Comparison of ENCODE assay signal across 8 mouse cellular contexts in the genomic region with DNA sequence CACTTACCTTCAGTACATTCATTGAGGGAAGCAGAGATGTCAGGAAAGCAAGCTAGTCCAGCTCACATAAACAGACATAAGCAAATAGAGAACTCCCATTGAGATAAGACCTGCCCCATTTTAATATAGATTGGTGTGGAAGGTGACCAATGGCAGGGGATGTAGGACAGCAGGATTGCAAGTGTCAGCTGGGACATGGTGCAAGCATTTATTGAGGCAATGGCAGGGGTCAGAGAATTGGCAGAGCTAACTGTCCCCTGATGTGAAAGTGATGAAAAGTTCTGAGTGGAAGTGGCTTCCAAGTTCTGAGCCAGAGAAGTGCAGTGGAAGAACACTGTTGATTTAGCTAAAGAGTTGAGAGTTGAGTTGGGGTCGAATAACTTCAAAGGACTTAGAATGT. TPM values are rescaled to one million over a fixed set of nuclear protein-coding genes. Genes with fewer than 3 reads are reported as not detected.
DNase-seq lines count a peak whose midpoint lies in the region; ATAC-seq and TF ChIP-seq lines count a peak whose summit lies in the region.

Gene Insig2, minus strand, starts transcription at position 105 of the 400 bp plus-strand sequence.

- H3K4me3 ChIP-seq in lung, postnatal 0 days (ENCODE audit: low read depth, low read length) = no peak within 1 kb of the TSS
- H3K4me3 ChIP-seq in embryonic facial prominence, embryonic 13.5 days = no peak within 1 kb of the TSS
- no peak within 1 kb of the TSS for H3K4me3 ChIP-seq in heart, embryonic 15.5 days
- H3K4me3 ChIP-seq in stomach, embryonic 14.5 days (ENCODE audit: low read depth, low read length) = no peak within 1 kb of the TSS

- H3K4me1 ChIP-seq in lung, postnatal 0 days (ENCODE audit: insufficient read depth, low read depth, low read length) = no peaks in the 10 kb centered on the region
- 0 out of 2 replicates have a peak, but pooled peaks cover 9% of the 10 kb centered on the region for H3K4me1 ChIP-seq in embryonic facial prominence, embryonic 13.5 days
- H3K4me1 ChIP-seq in heart, embryonic 15.5 days (replicated peaks) = peaks cover 14% of the 10 kb centered on the region
- H3K4me1 ChIP-seq in stomach, embryonic 14.5 days (ENCODE audit: control insufficient read depth, insufficient read depth, low read length) = no peaks in the 10 kb centered on the region

- H3K9ac ChIP-seq in lung, postnatal 0 days (replicated peaks; ENCODE audit: low read depth) = no peak within 1 kb of the TSS
- no peak within 1 kb of the TSS for H3K9ac ChIP-seq in embryonic facial prominence, embryonic 13.5 days
- no peak within 1 kb of the TSS for H3K9ac ChIP-seq in heart, embryonic 15.5 days
- no peak within 1 kb of the TSS for H3K9ac ChIP-seq in stomach, embryonic 14.5 days (replicated peaks; ENCODE audit: low read depth, low read length)

- no peak for TF ChIP-seq CTCF in lung, postnatal 0 days (IDR thresholded peaks at IDR 0.05)

- no peak for DNase-seq in lung, postnatal 0 days (ENCODE audit: low spot score)
- no peak for DNase-seq in lung, postnatal 25 days (ENCODE audit: low spot score)
- no peak for DNase-seq in left cerebral cortex, postnatal 25 days (ENCODE audit: low spot score in 2 of 2)
- no peak for DNase-seq in cerebellum, adult 9-11 months
- DNase-seq in cerebellum, postnatal 25 days = no peak

- H3K36me3 ChIP-seq in lung, postnatal 0 days (ENCODE audit: insufficient read depth, low read length) = no peaks in the 10 kb centered on the region
- peaks cover 5% of the 10 kb centered on the region; the same call in 1 of the 2 replicates for H3K36me3 ChIP-seq in embryonic facial prominence, embryonic 13.5 days
- no peaks in the 10 kb centered on the region for H3K36me3 ChIP-seq in heart, embryonic 15.5 days
- no peaks in the 10 kb centered on the region for H3K36me3 ChIP-seq in stomach, embryonic 14.5 days (ENCODE audit: control insufficient read depth, insufficient read depth, low read length)

- H3K4me2 ChIP-seq in lung, postnatal 0 days (replicated peaks; ENCODE audit: low read depth, low read length) = no peak within 1 kb of the TSS
- no peak within 1 kb of the TSS for H3K4me2 ChIP-seq in embryonic facial prominence, embryonic 13.5 days
- H3K4me2 ChIP-seq in heart, embryonic 15.5 days = no peak within 1 kb of the TSS
- no peak within 1 kb of the TSS for H3K4me2 ChIP-seq in stomach, embryonic 14.5 days (replicated peaks; ENCODE audit: low read depth, low read length)

- no peak for TF ChIP-seq EP300 in lung, postnatal 0 days (IDR thresholded peaks at IDR 0.05)

- intact Hi-C loops in left cerebral cortex, postnatal 25 days (cut with DNase I) = no loop called here

- no peak for ATAC-seq in lung, postnatal 0 days
- ATAC-seq in embryonic facial prominence, embryonic 13.5 days (ENCODE audit: insufficient number of reproducible peaks, insufficient read depth, low FRiP score, low TSS enrichment, low read depth) = no peak
- no peak for ATAC-seq in heart, embryonic 15.5 days (replicated peaks; ENCODE audit: insufficient number of reproducible peaks, insufficient read depth, low FRiP score, low read depth)
- ATAC-seq in stomach, embryonic 14.5 days (ENCODE audit: insufficient number of reproducible peaks, insufficient read depth, low FRiP score, low read depth) = no peak

- no peak within 1 kb of the TSS for H3K27ac ChIP-seq in lung, postnatal 0 days (ENCODE audit: low read length)
- no peak within 1 kb of the TSS for H3K27ac ChIP-seq in embryonic facial prominence, embryonic 13.5 days
- H3K27ac ChIP-seq in heart, embryonic 15.5 days = no peak within 1 kb of the TSS
- no peak within 1 kb of the TSS for H3K27ac ChIP-seq in stomach, embryonic 14.5 days (ENCODE audit: low read length)

- no peaks in the 10 kb centered on the region for H3K27me3 ChIP-seq in lung, postnatal 0 days (replicated peaks; ENCODE audit: insufficient read depth, low read length)
- no peaks in the 10 kb centered on the region for H3K27me3 ChIP-seq in embryonic facial prominence, embryonic 13.5 days
- no peaks in the 10 kb centered on the region for H3K27me3 ChIP-seq in heart, embryonic 15.5 days
- no peaks in the 10 kb centered on the region for H3K27me3 ChIP-seq in stomach, embryonic 14.5 days (ENCODE audit: control insufficient read depth, insufficient read depth, low read length)

- WGBS in lung, postnatal 0 days = 57% methylated on average over 1 of the region's 1 CpGs
- 86% methylated on average over 1 of the region's 1 CpGs for WGBS in embryonic facial prominence, embryonic 13.5 days
- 67% methylated on average over 1 of the region's 1 CpGs for WGBS in heart, embryonic 15.5 days
- WGBS in stomach, embryonic 14.5 days = 72% methylated on average over 1 of the region's 1 CpGs

- no peaks in the 10 kb centered on the region for H3K9me3 ChIP-seq in lung, postnatal 0 days (ENCODE audit: low read length)
- H3K9me3 ChIP-seq in embryonic facial prominence, embryonic 13.5 days = no peaks in the 10 kb centered on the region
- 0 out of 2 replicates have a peak, but pooled peaks cover 3% of the 10 kb centered on the region for H3K9me3 ChIP-seq in heart, embryonic 15.5 days (replicated peaks)
- H3K9me3 ChIP-seq in stomach, embryonic 14.5 days (ENCODE audit: control insufficient read depth, low read depth, low read length) = no peaks in the 10 kb centered on the region

RNA-seq across cellular contexts. Expression of gene Insig2, which starts in this region (rescaled TPM):
- 60.0 and 69.6 TPM in 2 replicates for polyA plus RNA-seq in lung, postnatal 0 days (2015; fragmentation: Nextera tagmentation; extraction: Ambion mirVana)
- polyA plus RNA-seq in embryonic facial prominence, embryonic 13.5 days (2015; fragmentation: Nextera tagmentation; extraction: Ambion mirVana) = 34.7 and 40.6 TPM in 2 replicates
- polyA plus RNA-seq in heart, embryonic 15.5 days (2015; fragmentation: Nextera tagmentation; extraction: Ambion mirVana) = 37.8 and 41.1 TPM in 2 replicates
- total RNA-seq in left cerebral cortex, postnatal 25 days (2021) = 10 to 100 TPM; 54.2 to 59.4 TPM
- polyA plus RNA-seq in stomach, embryonic 14.5 days (2014; fragmentation: Nextera tagmentation; extraction: Ambion mirVana) = 17.4 and 18.9 TPM in 2 replicates
